In the genomic region with DNA sequence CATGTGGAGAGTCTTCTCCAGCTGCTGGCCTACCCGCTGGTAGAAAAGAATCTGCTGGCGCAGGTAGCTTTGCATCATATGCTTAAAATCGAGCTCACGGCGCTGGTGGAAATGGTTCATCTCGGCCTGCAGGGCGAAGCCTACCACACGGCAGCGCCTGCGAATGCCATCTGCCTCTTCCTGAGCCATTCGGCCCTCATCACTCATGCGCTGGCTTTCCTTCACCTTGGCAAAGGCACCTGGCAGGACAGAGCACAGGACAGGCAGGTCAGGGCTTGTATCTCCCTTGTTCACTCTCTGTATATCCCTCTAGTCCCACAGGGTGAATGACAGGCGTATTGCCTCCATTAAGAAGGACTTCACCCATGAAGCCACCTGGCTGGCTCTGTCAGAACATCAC, we compare ENCODE assay signal across 28 mouse cellular contexts. TPM values are rescaled to one million over a fixed set of nuclear protein-coding genes. Genes with fewer than 3 reads are reported as not detected.
DNase-seq lines count a peak whose midpoint lies in the region; ATAC-seq and TF ChIP-seq lines count a peak whose summit lies in the region.
"Had no signal": no experiment of that assay in that cellular context is flagged by ENCODE, and none has a peak within 500 bp of the region (broad histone marks: within the 10 kb centered on the region; RNA-seq: fewer than 3 reads in every experiment).

No protein-coding gene starts in this region.

- H3K4me2 ChIP-seq in embryonic facial prominence, embryonic 15.5 days (replicated peaks) = no peak overlapping the region
- H3K4me2 ChIP-seq in forebrain, embryonic 15.5 days (replicated peaks) = no peak overlapping the region
- H3K4me2 ChIP-seq: embryonic facial prominence, embryonic 13.5 days; forebrain, embryonic 13.5 days; heart, embryonic 12.5 days; heart, embryonic 15.5 days; hindbrain, embryonic 14.5 days had no signal

- H3K27ac ChIP-seq in cerebellum, adult 2 months (ENCODE audit: insufficient read depth, low read length) = no peak overlapping the region
- H3K27ac ChIP-seq in embryonic facial prominence, embryonic 15.5 days (replicated peaks) = peak overlapping the region; percentile 39; the same call in 1 of the 2 replicates
- no peak overlapping the region for H3K27ac ChIP-seq in embryonic facial prominence, embryonic 10.5 days (replicated peaks)
- no peak overlapping the region for H3K27ac ChIP-seq in forebrain, embryonic 15.5 days (replicated peaks)
- H3K27ac ChIP-seq: embryonic facial prominence, embryonic 13.5 days; forebrain, embryonic 10.5 days; forebrain, embryonic 13.5 days; gastrocnemius, adult 2 months; heart, embryonic 15.5 days; hindbrain, embryonic 14.5 days; hindbrain, postnatal 0 days had no signal

- H3K27me3 ChIP-seq in cerebellum, adult 2 months (ENCODE audit: control insufficient read depth, insufficient read depth, low read length) = no peaks in the 10 kb centered on the region
- no peaks in the 10 kb centered on the region for H3K27me3 ChIP-seq in embryonic facial prominence, embryonic 15.5 days
- H3K27me3 ChIP-seq in embryonic facial prominence, embryonic 10.5 days (replicated peaks; ENCODE audit: low read depth, poor library complexity, severe bottlenecking) = no peaks in the 10 kb centered on the region
- H3K27me3 ChIP-seq in forebrain, embryonic 15.5 days = no peaks in the 10 kb centered on the region
- H3K27me3 ChIP-seq: embryonic facial prominence, embryonic 13.5 days; forebrain, embryonic 13.5 days; heart, embryonic 12.5 days; heart, embryonic 15.5 days had no signal

- H3K9me3 ChIP-seq in embryonic facial prominence, embryonic 15.5 days (replicated peaks) = no peaks in the 10 kb centered on the region
- H3K9me3 ChIP-seq in embryonic facial prominence, embryonic 10.5 days = peaks cover 3% of the 10 kb centered on the region; the same call in 1 of the 2 replicates
- no peaks in the 10 kb centered on the region for H3K9me3 ChIP-seq in forebrain, embryonic 15.5 days
- H3K9me3 ChIP-seq: heart, embryonic 12.5 days; heart, embryonic 15.5 days had no signal

- TF ChIP-seq CTCF in cerebellum, adult 2 months (IDR thresholded peaks at IDR 0.05; ENCODE audit: borderline replicate concordance, insufficient read depth, low read depth, low read length) = no peak

- TF ChIP-seq POLR2A in cerebellum, adult 2 months (IDR thresholded peaks at IDR 0.05; ENCODE audit: borderline replicate concordance, insufficient read depth, low read length) = no peak

- H3K4me3 ChIP-seq in cerebellum, adult 2 months (replicated peaks; ENCODE audit: insufficient read depth, low read depth, low read length) = no peak overlapping the region
- H3K4me3 ChIP-seq in embryonic facial prominence, embryonic 15.5 days (replicated peaks) = no peak overlapping the region
- no peak overlapping the region for H3K4me3 ChIP-seq in embryonic facial prominence, embryonic 10.5 days
- no peak overlapping the region for H3K4me3 ChIP-seq in forebrain, embryonic 15.5 days
- H3K4me3 ChIP-seq: embryonic facial prominence, embryonic 13.5 days; forebrain, embryonic 10.5 days; forebrain, embryonic 13.5 days; gastrocnemius, adult 2 months; heart, embryonic 12.5 days; heart, embryonic 15.5 days had no signal

- H3K4me1 ChIP-seq in cerebellum, adult 2 months (ENCODE audit: control insufficient read depth, insufficient read depth, low read length) = no peaks in the 10 kb centered on the region
- peaks cover 22% of the 10 kb centered on the region for H3K4me1 ChIP-seq in embryonic facial prominence, embryonic 15.5 days
- peaks cover 14% of the 10 kb centered on the region for H3K4me1 ChIP-seq in embryonic facial prominence, embryonic 10.5 days
- peaks cover 3% of the 10 kb centered on the region; the same call in 1 of the 2 replicates for H3K4me1 ChIP-seq in forebrain, embryonic 15.5 days

- no peak for ATAC-seq in cerebellum, adult (ENCODE audit: insufficient number of reproducible peaks, low FRiP score, low TSS enrichment)
- ATAC-seq in embryonic facial prominence, embryonic 15.5 days (ENCODE audit: insufficient number of reproducible peaks, low FRiP score, low TSS enrichment, low read depth) = no peak
- no peak for ATAC-seq in forebrain, embryonic 15.5 days (replicated peaks)
- ATAC-seq: activated CD4-positive, CD25-positive, alpha-beta regulatory T cell, adult 4 months; forebrain, embryonic 13.5 days; forebrain, postnatal 0 days; hindbrain, postnatal 0 days; inflammation-experienced regulatory T-cells, adult 6 months; intestine, embryonic 16.5 days had no signal

- peaks cover 58% of the 10 kb centered on the region for H3K36me3 ChIP-seq in embryonic facial prominence, embryonic 15.5 days
- peaks cover 96% of the 10 kb centered on the region for H3K36me3 ChIP-seq in embryonic facial prominence, embryonic 10.5 days (replicated peaks)
- 0 out of 2 replicates have a peak, but pooled peaks cover 2% of the 10 kb centered on the region for H3K36me3 ChIP-seq in forebrain, embryonic 15.5 days

- WGBS in cerebellum, adult 2 months = 73% methylated on average over 13 of the region's 13 CpGs
- 88% methylated on average over 13 of the region's 13 CpGs for WGBS in embryonic facial prominence, embryonic 15.5 days
- WGBS in embryonic facial prominence, embryonic 10.5 days = 92% methylated on average over 13 of the region's 13 CpGs
- 97% methylated on average over 13 of the region's 13 CpGs for WGBS in forebrain, embryonic 15.5 days

- peak; percentile 40 to 50 for DNase-seq in cerebellum, adult 2 months
- DNase-seq in embryonic facial prominence, embryonic 10.5 days (ENCODE audit: low spot score) = no peak
- DNase-seq in cerebellum, postnatal 14 days = peak; percentile 62 to 68
- DNase-seq in cerebellum, postnatal 36 days = peak; percentile 20 to 40
- no peak for DNase-seq in lung, postnatal 36 days
- DNase-seq: adrenal gland, adult 8-10 months; adrenal gland, postnatal 25 days; forebrain, postnatal 0 days; gastrocnemius, adult 2 months; gastrocnemius, postnatal 14 days; heart, adult 18-20 months; heart, postnatal 10 days; heart, postnatal 4 days; kidney, adult 18-20 months; kidney, adult 9 months had no signal

- H3K9ac ChIP-seq in embryonic facial prominence, embryonic 15.5 days = no peak overlapping the region
- no peak overlapping the region for H3K9ac ChIP-seq in forebrain, embryonic 15.5 days (replicated peaks)
- H3K9ac ChIP-seq: embryonic facial prominence, embryonic 13.5 days; forebrain, embryonic 13.5 days; forebrain, postnatal 0 days; heart, embryonic 12.5 days; heart, embryonic 15.5 days; hindbrain, embryonic 14.5 days had no signal

RNA-seq across cellular contexts. Expression of gene Snx33, which starts 9.7 kb away (rescaled TPM):
- polyA plus RNA-seq in cerebellum, adult 2 months (2012; rRNA removed) = 8.4 and 10.3 TPM in 2 replicates
- polyA plus RNA-seq in embryonic facial prominence, embryonic 15.5 days (2015; fragmentation: Nextera tagmentation; extraction: Ambion mirVana) = 10.3 and 12.2 TPM in 2 replicates
- polyA plus RNA-seq in embryonic facial prominence, embryonic 10.5 days (2016; fragmentation: Nextera tagmentation; extraction: Ambion mirVana) = 10.4 and 11.1 TPM in 2 replicates
- 2.5 and 3.2 TPM in 2 replicates for polyA plus RNA-seq in forebrain, embryonic 15.5 days (2015; fragmentation: Nextera tagmentation; extraction: Ambion mirVana)

RNA-seq across cellular contexts. Expression of gene Imp3, which starts 18.8 kb away (rescaled TPM):
- 89.3 and 93.8 TPM in 2 replicates for polyA plus RNA-seq in cerebellum, adult 2 months (2012; rRNA removed)
- 89.4 and 95.0 TPM in 2 replicates for polyA plus RNA-seq in embryonic facial prominence, embryonic 15.5 days (2015; fragmentation: Nextera tagmentation; extraction: Ambion mirVana)
- polyA plus RNA-seq in embryonic facial prominence, embryonic 10.5 days (2016; fragmentation: Nextera tagmentation; extraction: Ambion mirVana) = 66.3 and 69.3 TPM in 2 replicates
- 79.2 and 85.0 TPM in 2 replicates for polyA plus RNA-seq in forebrain, embryonic 15.5 days (2015; fragmentation: Nextera tagmentation; extraction: Ambion mirVana)

RNA-seq across cellular contexts. Expression of gene Snupn, which starts 32.2 kb away (rescaled TPM):
- polyA plus RNA-seq in cerebellum, adult 2 months (2012; rRNA removed) = 16.3 and 17.6 TPM in 2 replicates
- 25.3 and 27.9 TPM in 2 replicates for polyA plus RNA-seq in embryonic facial prominence, embryonic 15.5 days (2015; fragmentation: Nextera tagmentation; extraction: Ambion mirVana)
- polyA plus RNA-seq in embryonic facial prominence, embryonic 10.5 days (2016; fragmentation: Nextera tagmentation; extraction: Ambion mirVana) = 27.1 and 28.1 TPM in 2 replicates
- polyA plus RNA-seq in forebrain, embryonic 15.5 days (2015; fragmentation: Nextera tagmentation; extraction: Ambion mirVana) = 29.5 and 31.9 TPM in 2 replicates

RNA-seq across cellular contexts. Expression of gene Cspg4, which starts 53.6 kb away (rescaled TPM):
- 7.4 and 8.9 TPM in 2 replicates for polyA plus RNA-seq in cerebellum, adult 2 months (2012; rRNA removed)
- 31.2 and 34.1 TPM in 2 replicates for polyA plus RNA-seq in embryonic facial prominence, embryonic 15.5 days (2015; fragmentation: Nextera tagmentation; extraction: Ambion mirVana)
- 2.2 and 2.5 TPM in 2 replicates for polyA plus RNA-seq in embryonic facial prominence, embryonic 10.5 days (2016; fragmentation: Nextera tagmentation; extraction: Ambion mirVana)
- polyA plus RNA-seq in forebrain, embryonic 15.5 days (2015; fragmentation: Nextera tagmentation; extraction: Ambion mirVana) = 5.1 and 6.0 TPM in 2 replicates
- polyA plus RNA-seq: inflammation-experienced regulatory T-cells, adult 6 months had no signal

RNA-seq across cellular contexts. Expression of gene Odf3l1, which starts 54.0 kb away (rescaled TPM):
- polyA plus RNA-seq in cerebellum, adult 2 months (2012; rRNA removed) = 0.21 and 0.33 TPM in 2 replicates
- polyA plus RNA-seq in embryonic facial prominence, embryonic 15.5 days (2015; fragmentation: Nextera tagmentation; extraction: Ambion mirVana) = 0.88 and 1.1 TPM in 2 replicates
- polyA plus RNA-seq in embryonic facial prominence, embryonic 10.5 days (2016; fragmentation: Nextera tagmentation; extraction: Ambion mirVana) = not detected in 2 replicates
- polyA plus RNA-seq in forebrain, embryonic 15.5 days (2015; fragmentation: Nextera tagmentation; extraction: Ambion mirVana) = not detected in 2 replicates
- polyA plus RNA-seq: activated CD4-positive, CD25-positive, alpha-beta regulatory T cell, adult 4 months; forebrain, embryonic 10.5 days; forebrain, embryonic 13.5 days; hindbrain, embryonic 14.5 days; inflammation-experienced regulatory T-cells, adult 6 months had no signal

Comparison
In these comparisons a context has a peak if more than half of its experiments do, and no peak if none do; other contexts are left out.
1. DNase-seq: peak in cerebellum, adult 2 months (2 of 2), cerebellum, postnatal 14 days (2 of 2) and cerebellum, postnatal 36 days (2 of 2); none in embryonic facial prominence, embryonic 10.5 days (single experiment) and lung, postnatal 36 days (single experiment).